Mouse (Mus musculus): ENCODE measurements around the gene Mpp6.

DNA sequence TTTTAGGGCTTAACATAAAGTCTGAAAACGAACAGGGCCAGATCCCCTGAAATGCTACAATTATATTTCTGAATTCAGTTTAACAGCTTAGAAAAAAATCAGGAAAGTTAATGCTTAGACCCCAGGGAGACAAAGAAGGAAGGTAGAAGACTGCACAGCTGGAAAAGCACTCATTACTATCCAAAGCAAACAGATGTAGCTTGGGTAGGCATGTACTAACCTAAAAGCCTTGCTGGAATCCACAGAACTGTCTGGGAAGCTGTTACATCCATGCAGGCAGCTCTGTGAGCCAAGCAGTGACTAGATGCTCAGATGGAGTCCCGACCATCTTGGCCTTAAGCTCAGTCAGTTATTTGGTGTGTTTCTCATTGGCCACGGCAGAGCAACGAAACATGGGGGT lies 24.8 kb upstream of the Mpp6 start:
- TF ChIP-seq CTCF (IDR thresholded peaks at IDR 0.05; ENCODE audit: low read depth) (no peak), EP300 (IDR thresholded peaks at IDR 0.05; ENCODE audit: low read depth) (no peak)

Data from liver, postnatal 0 days (tissue).